Mouse (Mus musculus): ENCODE results near the gene Olfr346.

Gene Olfr346

DNA sequence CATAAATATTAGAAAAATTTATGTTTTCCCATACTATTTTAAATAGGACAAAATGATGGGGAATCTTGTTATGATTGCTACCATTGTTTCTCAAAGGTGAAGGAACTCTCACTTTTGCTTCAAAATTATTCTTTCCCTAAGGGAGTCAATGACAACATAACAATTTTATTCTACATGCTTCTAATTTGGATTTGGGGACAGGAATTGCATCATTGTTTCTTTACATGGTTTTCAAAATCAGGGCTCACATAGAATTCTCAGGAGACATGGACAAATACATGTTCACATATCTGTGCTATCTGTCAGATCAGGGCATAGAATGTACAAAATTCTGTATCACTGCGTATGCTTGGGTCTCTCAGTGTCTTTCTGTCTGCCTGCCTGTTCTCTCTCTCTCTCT is at the start of gene Olfr346:
Gene Olfr346, plus strand, starts transcription at position 301 of the 400 bp plus-strand sequence.
- no peak for DNase-seq

DNA sequence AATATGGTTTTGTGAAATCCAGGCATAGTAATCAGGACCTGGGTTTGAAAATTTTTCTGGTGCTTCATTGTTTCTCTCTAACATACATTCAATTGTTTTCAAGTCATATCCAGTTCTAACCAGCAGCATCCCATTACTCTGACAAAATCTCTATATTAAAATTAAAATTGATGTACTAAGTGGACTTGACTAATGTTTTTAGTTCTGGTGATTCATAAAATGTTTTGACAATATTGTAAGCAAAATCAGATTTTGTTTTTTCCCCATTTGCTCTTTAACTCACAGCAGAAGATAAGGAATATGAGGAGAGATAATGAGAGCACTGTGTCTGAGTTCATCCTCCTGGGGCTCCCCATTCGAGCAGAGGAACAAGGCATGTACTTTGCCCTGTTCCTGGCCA is 45.8 kb upstream of the Olfr346 start, which contains the start of gene Olfr345:
Gene Olfr345, plus strand, starts transcription at position 301 of the 400 bp plus-strand sequence.
- no peak for DNase-seq

DNA sequence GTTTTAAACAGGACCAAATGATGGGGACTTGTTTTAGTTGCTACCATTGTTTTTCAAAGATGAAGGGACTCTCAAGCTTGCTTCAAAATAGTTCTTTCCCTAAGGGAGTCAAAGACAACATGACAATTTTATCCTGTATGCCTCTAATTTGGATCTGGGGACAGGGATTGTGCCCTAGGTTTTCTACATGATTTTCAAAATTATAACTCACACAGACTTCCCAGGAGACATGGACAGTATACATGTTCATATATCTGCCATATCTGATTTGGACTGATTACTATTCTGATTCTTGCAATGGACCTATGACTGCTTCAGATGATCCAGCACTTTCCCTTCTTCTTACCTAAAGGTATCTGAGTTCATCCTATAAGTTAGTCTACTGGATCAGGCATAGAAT is 46.0 kb downstream of the Olfr346 start, which contains the start of gene Olfr347:
Gene Olfr347, plus strand, starts transcription at position 301 of the 400 bp plus-strand sequence.
- DNase-seq = no peak

DNA sequence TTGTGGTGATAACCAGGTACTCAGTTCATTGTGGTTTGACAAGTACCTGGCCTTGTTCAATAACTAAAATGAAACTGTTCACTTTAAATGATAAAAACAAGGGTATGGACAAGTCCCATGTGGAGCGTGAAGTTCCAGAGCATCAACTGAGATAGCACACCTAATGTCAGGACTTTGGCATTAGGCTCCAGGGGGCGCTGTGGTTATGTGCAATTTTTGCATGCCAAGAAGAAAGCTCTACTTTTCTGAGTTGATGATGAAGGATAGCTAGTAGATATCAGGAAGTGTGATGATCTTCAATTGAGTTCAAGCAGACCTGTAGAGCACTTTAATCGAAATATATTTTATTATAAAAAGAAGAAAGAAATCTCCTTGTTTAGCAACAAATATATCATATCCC is 50.6 kb downstream of the Olfr346 start:
- no peak for DNase-seq
